Mouse (Mus musculus): ENCODE data around the gene Smarcd3. TPM values are rescaled to one million over a fixed set of nuclear protein-coding genes. Genes with fewer than 3 reads are reported as not detected.

Gene Smarcd3
- total and polyA plus RNA-seq, 3 experiments = 2.7 to 16.5 TPM; not detected in 1

DNA sequence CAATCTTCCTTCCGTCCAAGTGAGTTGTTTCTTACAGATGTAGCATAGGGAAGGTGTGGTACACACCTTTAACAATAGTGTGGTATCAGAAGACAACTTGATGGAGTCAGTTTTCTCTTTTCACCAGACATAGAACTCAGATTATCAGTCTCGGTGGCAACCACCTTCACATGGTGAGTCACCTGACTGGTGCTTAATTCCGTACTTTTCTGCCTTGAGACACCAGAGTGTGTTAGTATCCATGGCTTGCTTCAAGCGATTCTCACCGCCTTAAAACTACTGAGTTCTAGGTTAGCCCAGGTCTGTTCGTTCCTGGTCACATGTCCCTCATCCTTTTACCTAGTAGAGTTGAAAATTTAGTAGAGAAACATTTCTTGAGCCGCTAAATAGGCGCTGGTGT is 38.1 kb downstream of the Smarcd3 start (continued):
- TF ChIP-seq KAT2A (conservative IDR thresholded peaks at IDR 0.05; ENCODE audit: low read depth, low read length) = no peak
- TF ChIP-seq USF2 (IDR thresholded peaks at IDR 0.05; ENCODE audit: borderline replicate concordance in 1 of 2, insufficient read depth in 1 of 2, low read depth in 1 of 2, low read length in 2 of 2) = peak in 1 of 2 experiments; percentile 61; a peak in 1 of 4 replicates
- TF ChIP-seq TCF12 (IDR thresholded peaks at IDR 0.05; ENCODE audit: low read depth, low read length) = no peak
- TF ChIP-seq HCFC1 (IDR thresholded peaks at IDR 0.05; ENCODE audit: low read depth, low read length) = no peak
- 0 out of 4 replicates have a peak, but pooled peaks of 1 of the 2 experiments have one; percentile 22 for TF ChIP-seq EP300 (IDR thresholded peaks at IDR 0.05; ENCODE audit: low read depth in 1 of 2, low read length in 2 of 2)

DNA sequence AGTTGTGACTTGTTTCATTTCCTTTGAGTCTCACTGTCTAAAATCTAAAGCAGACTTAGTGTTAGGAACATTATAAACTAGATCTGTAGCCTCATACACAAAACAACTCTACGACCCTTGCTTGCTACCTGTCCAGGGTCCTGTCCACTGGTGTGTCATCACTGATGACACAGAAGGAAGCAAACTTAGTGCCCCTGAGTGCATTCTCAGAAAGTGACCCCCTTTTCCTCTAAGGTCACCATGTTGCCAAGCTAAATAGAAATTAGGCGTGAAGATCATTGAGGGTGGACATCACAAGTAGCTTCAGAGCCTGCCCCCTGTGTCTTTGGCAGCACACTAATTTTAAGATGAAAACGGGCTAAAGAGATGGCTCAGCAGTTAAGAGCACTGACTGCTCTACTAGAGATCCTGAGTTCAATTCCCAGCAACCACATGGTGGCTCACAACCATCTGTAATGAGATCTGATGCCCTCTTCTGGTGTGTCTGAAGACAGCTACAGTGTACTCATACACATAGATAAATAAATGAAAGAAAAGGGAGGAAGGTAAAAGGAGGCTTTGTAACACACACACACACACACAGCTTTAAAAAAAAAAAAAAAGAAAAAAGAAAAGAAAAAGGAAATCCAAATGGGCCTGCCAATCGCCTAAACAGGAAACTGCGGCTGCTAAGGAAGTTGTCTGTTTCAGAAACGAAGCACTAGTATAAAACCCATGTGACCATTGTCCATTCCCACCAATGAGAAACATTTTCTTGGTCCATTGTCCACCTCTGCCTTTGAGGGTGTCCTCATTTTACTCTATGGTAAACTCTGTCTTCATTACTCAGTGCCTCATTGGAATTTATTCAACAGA is 45.9 kb downstream of the Smarcd3 start:
- peak overlapping the region; percentile 57 to 69 for H3K4me3 ChIP-seq (ENCODE audit: control insufficient read depth in 1 of 2, insufficient read depth in 1 of 2, low read depth in 2 of 2, low read length in 2 of 2)
- peak overlapping the region; percentile 93 for H3K27ac ChIP-seq (ENCODE audit: control insufficient read depth, low read depth, low read length)
- H3K4me1 ChIP-seq (ENCODE audit: control insufficient read depth in 1 of 2, insufficient read depth in 2 of 2, low read length in 2 of 2) = peaks cover 12 to 16% of the 10 kb centered on the region in 2 experiments
- H3K27me3 ChIP-seq (ENCODE audit: control insufficient read depth in 1 of 2, insufficient read depth in 2 of 2, low read length in 2 of 2) = no peaks in the 10 kb centered on the region
- H3K9ac ChIP-seq (ENCODE audit: control insufficient read depth, low read depth, low read length, poor library complexity, severe bottlenecking) = peak overlapping the region; percentile 75
- TF ChIP-seq USF1 (IDR thresholded peaks at IDR 0.05; ENCODE audit: low read depth, low read length) = peak; percentile 68; the same call in 1 of the 2 replicates
- peak; percentile 65 for TF ChIP-seq MYC (IDR thresholded peaks at IDR 0.05; ENCODE audit: low read depth, low read length)
- TF ChIP-seq POLR2AphosphoS5 (IDR thresholded peaks at IDR 0.05; ENCODE audit: borderline replicate concordance, low read depth, low read length) = no peak
- peak; percentile 17; the same call in 1 of the 2 replicates for TF ChIP-seq SIN3A (IDR thresholded peaks at IDR 0.05; ENCODE audit: low read length)
- TF ChIP-seq HCFC1 (IDR thresholded peaks at IDR 0.05; ENCODE audit: low read depth, low read length) = peak; percentile 50
- no peak for TF ChIP-seq ZC3H11A (IDR thresholded peaks at IDR 0.05; ENCODE audit: low read depth, low read length)
- no peak for TF ChIP-seq RCOR1 (IDR thresholded peaks at IDR 0.05; ENCODE audit: low read depth, low read length)
- TF ChIP-seq ETS1 (IDR thresholded peaks at IDR 0.05; ENCODE audit: low read depth, low read length) = no peak
- no peak; the same call in 1 of the 2 replicates for TF ChIP-seq MXI1 (IDR thresholded peaks at IDR 0.05; ENCODE audit: low read depth, low read length)
- peak; percentile 15; the same call in 1 of the 2 replicates for TF ChIP-seq SMC3 (IDR thresholded peaks at IDR 0.05; ENCODE audit: low read depth, low read length)
- no peak for TF ChIP-seq KAT2A (conservative IDR thresholded peaks at IDR 0.05; ENCODE audit: low read depth, low read length)
- no peak for TF ChIP-seq POLR2A (IDR thresholded peaks at IDR 0.05; ENCODE audit: control insufficient read depth in 1 of 2, insufficient read depth in 1 of 2, low read depth in 1 of 2, low read length in 2 of 2, poor library complexity in 1 of 2)
- TF ChIP-seq CHD2 (IDR thresholded peaks at IDR 0.05; ENCODE audit: low read length) = no peak
- no peak for TF ChIP-seq TAL1 (IDR thresholded peaks at IDR 0.05; ENCODE audit: low read length)
- TF ChIP-seq ZMIZ1 (IDR thresholded peaks at IDR 0.05; ENCODE audit: low read depth, low read length) = no peak; the same call in 1 of the 2 replicates
- peak in 2 of 3 experiments; percentile 18 to 41; a peak in 3 of 6 replicates for TF ChIP-seq CTCF (IDR thresholded peaks at IDR 0.05 in 2 of 3, conservative IDR thresholded peaks at IDR 0.05 in 1 of 3; ENCODE audit: control insufficient read depth in 1 of 3, insufficient read depth in 1 of 3, low read depth in 2 of 3, low read length in 3 of 3, poor library complexity in 1 of 3, severe bottlenecking in 1 of 3)
- TF ChIP-seq GABPA (IDR thresholded peaks at IDR 0.05; ENCODE audit: low read depth, low read length) = no peak
- TF ChIP-seq UBTF (IDR thresholded peaks at IDR 0.05; ENCODE audit: borderline replicate concordance, insufficient read depth, low read depth, low read length) = no peak
- TF ChIP-seq CHD1 (IDR thresholded peaks at IDR 0.05; ENCODE audit: low read depth, low read length) = 0 out of 2 replicates have a peak, but pooled peaks have one; percentile 78
- peak; percentile 33; the same call in 1 of the 2 replicates for TF ChIP-seq MAX (IDR thresholded peaks at IDR 0.05; ENCODE audit: low read length)
- no peak for TF ChIP-seq MEF2A (IDR thresholded peaks at IDR 0.05; ENCODE audit: extremely low read depth, insufficient replicate concordance, low read depth, low read length, poor library complexity, severe bottlenecking)
- TF ChIP-seq ZNF384 (IDR thresholded peaks at IDR 0.05; ENCODE audit: low read depth, low read length) = peak; percentile 68
- no peak for TF ChIP-seq NRF1 (IDR thresholded peaks at IDR 0.05; ENCODE audit: insufficient read depth, low read depth, low read length, poor library complexity, severe bottlenecking)
- TF ChIP-seq USF2 (IDR thresholded peaks at IDR 0.05; ENCODE audit: borderline replicate concordance in 1 of 2, insufficient read depth in 1 of 2, low read depth in 1 of 2, low read length in 2 of 2) = 0 out of 4 replicates have a peak, but pooled peaks of 1 of the 2 experiments have one; percentile 14
- peak; percentile 29; the same call in 1 of the 2 replicates for TF ChIP-seq NELFE (IDR thresholded peaks at IDR 0.05; ENCODE audit: low read depth, low read length)
- 0 out of 4 replicates have a peak, but pooled peaks of 1 of the 2 experiments have one; percentile 24 for TF ChIP-seq EP300 (IDR thresholded peaks at IDR 0.05; ENCODE audit: low read depth in 1 of 2, low read length in 2 of 2)
- peaks cover 7 to 19% of the 10 kb centered on the region in 2 experiments for H3K36me3 ChIP-seq (ENCODE audit: control insufficient read depth in 1 of 2, insufficient read depth in 2 of 2, low read length in 2 of 2)
- H3K9me3 ChIP-seq (replicated peaks; ENCODE audit: insufficient read depth, low read length) = no peaks in the 10 kb centered on the region
- DNase-seq (ENCODE audit: low read depth, low spot score) = peak; percentile 70
- H3K79me2 ChIP-seq (ENCODE audit: control insufficient read depth, insufficient read depth, low read length, poor library complexity) = peaks cover 27% of the 10 kb centered on the region

Measured in MEL (cell line).